Mouse (Mus musculus) neural tube, embryonic 13.5 days (tissue): ENCODE measurements around the gene Arhgap22. TPM values are rescaled to one million over a fixed set of nuclear protein-coding genes. Genes with fewer than 3 reads are reported as not detected.

Source experiments
- ATAC-seq: fragments of 200-750 bp; cut with Nextera tagmentation; 2 replicates; pipeline ENCODE4 v1.8.0; 2017; ENCODE audit warnings: low read depth, mild to moderate bottlenecking, moderate TSS enrichment, moderate library complexity
- H3K27ac ChIP-seq: fragments of 300-500 bp; sonication (generic); replicated peaks from 2 replicates; pipeline ENCODE4 v1.5.1; 2015; ENCODE audit warnings: moderate library complexity, mild to moderate bottlenecking, inconsistent platforms
- H3K27me3 ChIP-seq: fragments of 300-500 bp; sonication (generic); 2 replicates; pipeline ENCODE4 v1.6.1; 2015; ENCODE audit warnings: mild to moderate bottlenecking, inconsistent platforms
- H3K36me3 ChIP-seq: fragments of 300-500 bp; sonication (generic); 2 replicates; pipeline ENCODE4 v1.6.1; 2015; ENCODE audit warnings: mild to moderate bottlenecking, inconsistent platforms
- H3K4me1 ChIP-seq: fragments of 300-500 bp; sonication (generic); replicated peaks from 2 replicates; pipeline ENCODE4 v1.6.1; 2015; ENCODE audit warnings: inconsistent platforms
- H3K4me2 ChIP-seq: fragments of 300-500 bp; sonication (generic); 2 replicates; pipeline ENCODE4 v1.6.1; 2015; ENCODE audit warnings: inconsistent platforms, mild to moderate bottlenecking, moderate library complexity
- H3K4me3 ChIP-seq: fragments of 300-500 bp; sonication (generic); 2 replicates; pipeline ENCODE4 v1.5.1; 2015; ENCODE audit warnings: mild to moderate bottlenecking, inconsistent platforms
- H3K9ac ChIP-seq: fragments of 300-500 bp; sonication (generic); 2 replicates; pipeline ENCODE4 v1.6.1; 2015; ENCODE audit warnings: moderate library complexity, mild to moderate bottlenecking, inconsistent platforms
- H3K9me3 ChIP-seq: fragments of 300-500 bp; sonication (generic); 2 replicates; pipeline ENCODE4 v1.6.1; 2016; ENCODE audit warnings: inconsistent platforms
- WGBS: fragments of 180-500 bp; shearing (Covaris S2); methylation state at CpG from one replicate; pipeline ENCODE4 v1.1.7; 2015; 5-methylcytosine and 5-hydroxymethylcytosine counted together
- polyA plus RNA-seq: library from polyadenylated mRNA; unstranded; fragments of >200 nt; fragmentation: Nextera tagmentation; extraction: Ambion mirVana; gene quantifications from 2 replicates; pipeline ENCODE4 v1.2.1, GENCODE M21; 2015

Arhgap22 gene
- polyA plus RNA-seq, 1 experiment from 2014 or later: 9.2 TPM

DNA sequence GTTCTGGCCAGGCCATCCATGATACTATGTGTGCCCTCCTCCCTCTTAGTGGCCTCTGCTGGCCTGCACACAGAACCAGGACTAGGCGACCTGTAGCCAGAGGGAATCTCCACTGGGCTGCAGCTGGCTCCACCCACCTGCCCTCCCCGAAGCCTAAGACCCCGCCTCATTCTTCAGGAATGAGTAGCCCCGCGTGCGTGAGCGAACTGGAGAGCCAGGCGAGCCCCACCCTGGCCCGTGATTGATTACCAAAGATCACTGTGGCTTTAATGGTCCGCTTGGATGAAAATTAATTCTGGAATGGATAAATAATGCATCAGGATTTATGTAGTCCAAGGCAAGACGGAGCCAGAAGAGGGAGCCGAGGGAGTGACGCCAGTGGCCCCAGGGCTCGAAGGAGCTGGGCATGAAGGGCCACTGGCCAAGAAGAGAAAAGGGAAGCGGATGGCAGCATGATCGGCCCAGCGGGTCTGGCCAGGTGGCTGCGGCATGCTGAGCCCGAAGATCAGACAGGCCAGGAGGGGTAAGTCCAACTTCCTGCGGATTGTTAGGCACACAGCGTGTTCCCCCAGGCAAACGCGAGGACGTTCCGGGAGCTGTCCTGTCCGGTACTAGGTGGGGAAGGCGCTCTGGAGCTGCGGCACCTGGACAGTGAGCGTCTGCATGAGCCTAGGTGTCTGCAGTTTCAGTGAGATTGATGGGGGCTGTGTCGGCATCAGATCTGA, 36.6 kb downstream of the Arhgap22 start:
- Histone ChIP-seq H3K4me2 (peak overlapping the region; percentile 76), H3K9me3 (no peaks in the 10 kb centered on the region), H3K4me3 (peak overlapping the region; percentile 38), H3K27me3 (peaks cover 24% of the 10 kb centered on the region), H3K9ac (peak overlapping the region; percentile 66), H3K27ac (no peak overlapping the region), H3K4me1 (peaks cover 16% of the 10 kb centered on the region), H3K36me3 (no peaks in the 10 kb centered on the region)
- ATAC-seq: peak; percentile 68
- WGBS: under 1% methylated on average over 30 of the region's 30 CpGs

- WGBS: 6% methylated on average over 13 of the region's 13 CpGs
- peak; percentile 51; the same call in 1 of the 2 replicates for ATAC-seq
Measured at GRCm38 (mm10) chr14:33250956-33251745, 37.3 kb downstream of the Arhgap22 start.

GRCm38 (mm10) chr14:33258256-33258655, 44.4 kb downstream of the Arhgap22 start:
- Histone ChIP-seq H3K9ac (no peak overlapping the region), H3K4me1 (peaks cover 18% of the 10 kb centered on the region), H3K36me3 (no peaks in the 10 kb centered on the region), H3K27ac (no peak overlapping the region), H3K4me2 (no peak overlapping the region), H3K9me3 (no peaks in the 10 kb centered on the region), H3K4me3 (no peak overlapping the region), H3K27me3 (no peaks in the 10 kb centered on the region)
- WGBS: 81% methylated on average over 5 of the region's 5 CpGs
- no peak for ATAC-seq

More at GRCm38 (mm10) chr14:33250956-33251745, 37.3 kb downstream of the Arhgap22 start:
- H3K9ac ChIP-seq: peak overlapping the region; percentile 66
- H3K4me2 ChIP-seq: peak overlapping the region; percentile 76
- H3K27ac ChIP-seq: no peak overlapping the region
- no peaks in the 10 kb centered on the region for H3K9me3 ChIP-seq
- H3K4me1 ChIP-seq: peaks cover 16% of the 10 kb centered on the region
- H3K36me3 ChIP-seq: no peaks in the 10 kb centered on the region
- H3K4me3 ChIP-seq: peak overlapping the region; percentile 38
- peaks cover 24% of the 10 kb centered on the region for H3K27me3 ChIP-seq

GRCm38 (mm10) chr14:33260131-33260530, 46.3 kb downstream of the Arhgap22 start:
- no peak for ATAC-seq

GRCm38 (mm10) chr14:33264795-33265194, 51.0 kb downstream of the Arhgap22 start:
- no peak overlapping the region for H3K4me2 ChIP-seq
- H3K4me3 ChIP-seq: no peak overlapping the region
- no peak overlapping the region for H3K9ac ChIP-seq
- no peaks in the 10 kb centered on the region for H3K27me3 ChIP-seq
- H3K27ac ChIP-seq: no peak overlapping the region
- WGBS: 91% methylated on average over 13 of the region's 13 CpGs
- H3K36me3 ChIP-seq: no peaks in the 10 kb centered on the region
- peaks cover 8% of the 10 kb centered on the region for H3K9me3 ChIP-seq
- ATAC-seq: no peak
- peaks cover 18% of the 10 kb centered on the region for H3K4me1 ChIP-seq

More at GRCm38 (mm10) chr14:33260131-33260530, 46.3 kb downstream of the Arhgap22 start:
- Histone ChIP-seq H3K9ac (no peak overlapping the region), H3K27me3 (no peaks in the 10 kb centered on the region), H3K4me3 (no peak overlapping the region), H3K4me2 (no peak overlapping the region), H3K4me1 (peaks cover 18% of the 10 kb centered on the region), H3K9me3 (no peaks in the 10 kb centered on the region), H3K27ac (no peak overlapping the region), H3K36me3 (no peaks in the 10 kb centered on the region)
- 83% methylated on average over 6 of the region's 6 CpGs for WGBS

DNA sequence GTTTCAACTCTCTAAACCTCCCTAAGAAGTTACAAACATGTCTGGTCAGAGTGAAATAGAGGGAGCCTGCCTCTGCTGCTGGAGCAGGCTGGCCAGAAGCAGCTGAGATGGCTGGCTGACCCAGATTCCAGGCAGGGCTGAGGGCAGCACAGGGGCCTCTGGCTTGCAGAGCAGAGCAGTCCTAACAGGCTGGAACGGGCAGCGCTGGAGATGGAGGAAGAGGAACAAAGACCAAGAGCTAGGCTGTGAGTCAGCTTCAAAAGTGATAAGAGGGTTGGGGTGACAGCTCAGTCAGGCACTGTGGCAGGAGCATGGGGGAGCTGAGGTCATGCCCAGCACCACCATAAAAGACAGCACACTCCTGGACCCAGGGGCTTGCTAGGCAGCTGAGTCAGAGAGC, 62.4 kb downstream of the Arhgap22 start:
- Histone ChIP-seq H3K27me3 (no peaks in the 10 kb centered on the region), H3K9ac (no peak overlapping the region), H3K4me3 (no peak overlapping the region), H3K9me3 (no peaks in the 10 kb centered on the region), H3K27ac (no peak overlapping the region), H3K4me2 (no peak overlapping the region), H3K36me3 (no peaks in the 10 kb centered on the region), H3K4me1 (no peaks in the 10 kb centered on the region)
- ATAC-seq: no peak
- 71% methylated on average over 2 of the region's 2 CpGs for WGBS

DNA sequence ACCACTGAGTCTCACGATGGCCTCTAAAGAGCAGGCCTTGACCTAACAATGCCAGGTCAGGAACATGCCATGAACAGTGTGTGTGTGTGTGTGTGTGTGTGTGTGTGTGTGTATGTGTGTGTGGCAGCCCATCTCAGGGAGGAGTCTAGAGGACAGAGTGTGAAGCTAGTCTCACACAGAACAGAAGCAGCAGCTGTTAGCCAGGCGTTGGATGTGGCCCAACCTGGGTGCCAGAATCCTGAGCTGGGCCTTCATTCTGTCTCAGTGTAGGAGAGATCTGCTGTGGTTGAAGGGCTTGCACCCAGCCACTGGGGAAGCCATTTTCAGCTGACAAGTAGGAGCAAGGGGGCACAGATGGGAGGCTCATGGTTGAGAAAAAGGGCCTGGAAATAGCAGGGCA, 64.5 kb downstream of the Arhgap22 start:
- Histone ChIP-seq H3K4me1 (peaks cover 9% of the 10 kb centered on the region), H3K9ac (no peak overlapping the region), H3K4me2 (no peak overlapping the region), H3K27ac (no peak overlapping the region), H3K4me3 (no peak overlapping the region), H3K36me3 (no peaks in the 10 kb centered on the region), H3K9me3 (no peaks in the 10 kb centered on the region), H3K27me3 (no peaks in the 10 kb centered on the region)
- 75% methylated on average over 2 of the region's 2 CpGs for WGBS
- no peak for ATAC-seq

GRCm38 (mm10) chr14:33280921-33281320, 67.1 kb downstream of the Arhgap22 start:
- H3K27me3 ChIP-seq: no peaks in the 10 kb centered on the region
- peaks cover 9% of the 10 kb centered on the region for H3K4me1 ChIP-seq
- no peaks in the 10 kb centered on the region for H3K9me3 ChIP-seq
- H3K4me2 ChIP-seq: no peak overlapping the region
- H3K9ac ChIP-seq: no peak overlapping the region
- no peak overlapping the region for H3K4me3 ChIP-seq
- 86% methylated on average over 2 of the region's 2 CpGs for WGBS
- H3K36me3 ChIP-seq: no peaks in the 10 kb centered on the region
- H3K27ac ChIP-seq: no peak overlapping the region
- no peak for ATAC-seq

GRCm38 (mm10) chr14:33282447-33282846, 68.6 kb downstream of the Arhgap22 start:
- no peaks in the 10 kb centered on the region for H3K36me3 ChIP-seq
- H3K27me3 ChIP-seq: no peaks in the 10 kb centered on the region
- H3K9ac ChIP-seq: no peak overlapping the region
- H3K9me3 ChIP-seq: no peaks in the 10 kb centered on the region
- H3K27ac ChIP-seq: no peak overlapping the region
- no peak overlapping the region for H3K4me2 ChIP-seq
- 78% methylated on average over 4 of the region's 4 CpGs for WGBS
- H3K4me1 ChIP-seq: peaks cover 9% of the 10 kb centered on the region
- no peak for ATAC-seq
- no peak overlapping the region for H3K4me3 ChIP-seq

DNA sequence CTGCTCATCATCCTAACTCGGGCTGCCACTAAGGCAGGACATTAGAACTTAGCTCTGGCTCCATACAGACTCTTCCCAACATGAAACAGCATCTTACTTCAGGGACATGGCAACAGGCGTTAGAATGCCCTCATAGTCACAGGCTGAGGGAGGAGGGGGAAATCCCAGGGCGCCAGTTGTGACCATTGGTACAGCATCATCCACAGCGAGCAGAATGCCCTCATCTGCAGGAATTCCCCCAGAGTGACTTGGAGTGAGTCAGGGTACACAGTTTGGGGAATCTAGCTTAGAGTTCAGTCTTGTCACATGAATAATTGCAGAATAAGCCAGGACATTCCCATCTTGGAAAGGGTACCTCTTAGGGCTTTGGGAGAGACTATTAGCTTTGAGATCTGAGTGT, 74.1 kb downstream of the Arhgap22 start:
- Histone ChIP-seq H3K27me3 (no peaks in the 10 kb centered on the region), H3K27ac (no peak overlapping the region), H3K4me3 (no peak overlapping the region), H3K9me3 (no peaks in the 10 kb centered on the region), H3K4me1 (peaks cover 3% of the 10 kb centered on the region), H3K36me3 (no peaks in the 10 kb centered on the region), H3K9ac (no peak overlapping the region), H3K4me2 (no peak overlapping the region)
- 78% methylated on average over 4 of the region's 4 CpGs for WGBS
- no peak for ATAC-seq

GRCm38 (mm10) chr14:33290038-33290437, 76.2 kb downstream of the Arhgap22 start:
- Histone ChIP-seq H3K4me1 (no peaks in the 10 kb centered on the region), H3K4me3 (no peak overlapping the region), H3K36me3 (no peaks in the 10 kb centered on the region), H3K27me3 (no peaks in the 10 kb centered on the region), H3K9ac (no peak overlapping the region), H3K27ac (no peak overlapping the region), H3K4me2 (no peak overlapping the region), H3K9me3 (no peaks in the 10 kb centered on the region)
- ATAC-seq: no peak
- 57% methylated on average over 9 of the region's 9 CpGs for WGBS

- 59% methylated on average over 1 of the region's 1 CpGs for WGBS
- Histone ChIP-seq H3K27me3 (no peaks in the 10 kb centered on the region), H3K36me3 (no peaks in the 10 kb centered on the region), H3K4me3 (no peak overlapping the region), H3K4me2 (no peak overlapping the region), H3K9me3 (no peaks in the 10 kb centered on the region), H3K4me1 (peaks cover 11% of the 10 kb centered on the region; the same call in 1 of the 2 replicates), H3K27ac (no peak overlapping the region), H3K9ac (no peak overlapping the region)
- ATAC-seq: no peak
Measured at GRCm38 (mm10) chr14:33294488-33294887, 80.7 kb downstream of the Arhgap22 start.
